Mouse (Mus musculus) stomach, postnatal 0 days (tissue): ENCODE data around the gene Nlrx1. TPM values are rescaled to one million over a fixed set of nuclear protein-coding genes. Genes with fewer than 3 reads are reported as not detected.
A peak's percentile ranks its signal among the peaks of the same experiment; 100 is the strongest.

Experiments used
- ATAC-seq: fragments of 200-750 bp; cut with Nextera tagmentation; 2 replicates; pipeline ENCODE4 v1.8.0; 2017; ENCODE audit not compliant: low FRiP score, low TSS enrichment
- DNase-seq: peaks from one replicate; pipeline ENCODE4 v3.0.0-alpha.2; 2016; ENCODE audit warnings: low spot score
- H3K27ac ChIP-seq: fragments of 300-500 bp; sonication (generic); replicated peaks from 2 replicates; pipeline ENCODE4 v1.5.1; 2014; ENCODE audit warnings: mild to moderate bottlenecking, control low read depth
- H3K27me3 ChIP-seq: fragments of 300-500 bp; sonication (generic); 2 replicates; pipeline ENCODE4 v1.6.1; 2014; ENCODE audit warnings: low read length; ENCODE audit not compliant: control insufficient read depth, insufficient read depth
- H3K36me3 ChIP-seq: fragments of 300-500 bp; sonication (generic); 2 replicates; pipeline ENCODE4 v1.6.1; 2014; ENCODE audit warnings: low read length, mixed read lengths; ENCODE audit not compliant: control insufficient read depth, insufficient read depth
- H3K4me1 ChIP-seq: fragments of 300-500 bp; sonication (generic); replicated peaks from 2 replicates; pipeline ENCODE4 v1.6.1; 2014; ENCODE audit warnings: antibody characterized with exemption; ENCODE audit not compliant: control insufficient read depth, insufficient read depth
- H3K4me2 ChIP-seq: fragments of 300-500 bp; sonication (generic); replicated peaks from 2 replicates; pipeline ENCODE4 v1.6.1; 2014; ENCODE audit warnings: low read depth, mild to moderate bottlenecking, control low read depth, moderate library complexity
- H3K4me3 ChIP-seq: fragments of 300-500 bp; sonication (generic); 2 replicates; pipeline ENCODE4 v1.5.1; 2014; ENCODE audit warnings: low read depth, low read length, control low read depth
- H3K9ac ChIP-seq: fragments of 300-500 bp; sonication (generic); 2 replicates; pipeline ENCODE4 v1.6.1; 2014; ENCODE audit warnings: mild to moderate bottlenecking, low read length, control low read depth, mixed read lengths
- H3K9me3 ChIP-seq: fragments of 300-500 bp; sonication (generic); 2 replicates; pipeline ENCODE4 v1.6.1; 2016; ENCODE audit warnings: low read length; ENCODE audit not compliant: control insufficient read depth
- CTCF ChIP-seq: IDR thresholded peaks from 2 replicates; pipeline ENCODE4 v1.5.1; 2016; ENCODE audit warnings: antibody characterized with exemption, low read depth, mild to moderate bottlenecking, moderate library complexity
- EP300 ChIP-seq: optimal IDR thresholded peaks from 2 replicates; pipeline ENCODE3; 2016; ENCODE audit warnings: antibody characterized with exemption
- WGBS: fragments of 180-500 bp; shearing (Covaris S2); extraction: QIAGEN DNeasy Blood & Tissue Kit; methylation state at CpG from one replicate; pipeline ENCODE4 v1.1.7; 2014; 5-methylcytosine and 5-hydroxymethylcytosine counted together
- polyA plus RNA-seq: library from polyadenylated mRNA; unstranded; fragments of >200 nt; fragmentation: Nextera tagmentation; extraction: Ambion mirVana; gene quantifications from 2 replicates; pipeline ENCODE4 v1.2.1, GENCODE M21; 2015

Nlrx1 gene
- polyA plus RNA-seq, 1 experiment from 2014 or later = 9.2 TPM

GRCm38 (mm10) chr9:44311136-44312134 is 43.0 kb upstream of the Nlrx1 start:
- ATAC-seq (peak; percentile 67), DNase-seq (peak; percentile 44)
- peak overlapping the region; percentile 21 for H3K4me2 ChIP-seq
- H3K27ac ChIP-seq = peak overlapping the region; percentile 71
- H3K27me3 ChIP-seq = no peaks in the 10 kb centered on the region
- H3K9me3 ChIP-seq = no peaks in the 10 kb centered on the region
- H3K9ac ChIP-seq = no peak overlapping the region; the same call in 1 of the 2 replicates
- H3K4me1 ChIP-seq = no peaks in the 10 kb centered on the region
- peak; percentile 53 for TF ChIP-seq EP300
- TF ChIP-seq CTCF = peak; percentile 25; the same call in 1 of the 2 replicates
- no peak overlapping the region for H3K4me3 ChIP-seq
- 21% methylated on average over 27 of the region's 27 CpGs for WGBS
- peaks cover 18% of the 10 kb centered on the region for H3K36me3 ChIP-seq

GRCm38 (mm10) chr9:44310750-44311135 is 42.3 kb upstream of the Nlrx1 start:
- Histone ChIP-seq H3K4me3 (no peak overlapping the region), H3K9me3 (no peaks in the 10 kb centered on the region), H3K4me2 (peak overlapping the region; percentile 21), H3K27me3 (no peaks in the 10 kb centered on the region), H3K4me1 (no peaks in the 10 kb centered on the region), H3K9ac (0 out of 2 replicates have a peak overlapping the region, but pooled peaks have one; percentile 8), H3K36me3 (peaks cover 13% of the 10 kb centered on the region), H3K27ac (peak overlapping the region; percentile 71)
- ATAC-seq (0 out of 2 replicates have a peak, but pooled peaks have one; percentile 2), DNase-seq (no peak)
- WGBS = 41% methylated on average over 10 of the region's 10 CpGs
- TF ChIP-seq CTCF (no peak), EP300 (no peak)

GRCm38 (mm10) chr9:44309756-44310155 is 41.4 kb upstream of the Nlrx1 start:
- Histone ChIP-seq H3K4me2 (no peak overlapping the region), H3K36me3 (peaks cover 3% of the 10 kb centered on the region), H3K4me1 (no peaks in the 10 kb centered on the region), H3K27me3 (no peaks in the 10 kb centered on the region), H3K9me3 (no peaks in the 10 kb centered on the region), H3K9ac (no peak overlapping the region), H3K4me3 (no peak overlapping the region), H3K27ac (no peak overlapping the region)
- no peak for ATAC-seq
- no peak for DNase-seq
- TF ChIP-seq EP300 = no peak
- no peak for TF ChIP-seq CTCF
- WGBS = 58% methylated on average over 3 of the region's 3 CpGs

- 80% methylated on average over 2 of the region's 2 CpGs for WGBS
- Histone ChIP-seq H3K36me3 (peaks cover 1% of the 10 kb centered on the region), H3K27me3 (no peaks in the 10 kb centered on the region), H3K9me3 (no peaks in the 10 kb centered on the region), H3K9ac (no peak overlapping the region), H3K27ac (no peak overlapping the region), H3K4me3 (no peak overlapping the region), H3K4me2 (no peak overlapping the region), H3K4me1 (no peaks in the 10 kb centered on the region)
- TF ChIP-seq EP300 (no peak), CTCF (no peak)
- DNase-seq (no peak), ATAC-seq (no peak)
Observed at GRCm38 (mm10) chr9:44307248-44307647, 38.8 kb upstream of the Nlrx1 start.

GRCm38 (mm10) chr9:44306532-44306931 is 38.1 kb upstream of the Nlrx1 start:
- WGBS = 91% methylated on average over 6 of the region's 6 CpGs
- no peak overlapping the region for H3K9ac ChIP-seq
- H3K27me3 ChIP-seq = no peaks in the 10 kb centered on the region
- no peaks in the 10 kb centered on the region for H3K4me1 ChIP-seq
- TF ChIP-seq EP300 = no peak
- TF ChIP-seq CTCF = no peak
- no peak overlapping the region for H3K4me3 ChIP-seq
- no peak overlapping the region for H3K4me2 ChIP-seq
- H3K36me3 ChIP-seq = peaks cover 5% of the 10 kb centered on the region
- H3K9me3 ChIP-seq = no peaks in the 10 kb centered on the region
- H3K27ac ChIP-seq = no peak overlapping the region
- ATAC-seq (no peak), DNase-seq (no peak)
